Mouse (Mus musculus) G1E (cell line): ENCODE results near the gene Reck.

Source experiments
- CTCF ChIP-seq: IDR thresholded peaks from 2 replicates; pipeline ENCODE4 v1.5.1; 2012; ENCODE audit warnings: low read depth, low read length, inconsistent platforms, mixed read lengths
- GATA1 ChIP-seq: IDR thresholded peaks from 2 replicates; pipeline ENCODE4 v1.6.1; 2012; ENCODE audit warnings: borderline replicate concordance, low read length, inconsistent platforms, mixed read lengths
- GATA2 ChIP-seq: IDR thresholded peaks from 2 replicates; pipeline ENCODE4 v1.6.1; 2012; ENCODE audit warnings: low read depth, low read length, inconsistent platforms, borderline replicate concordance

- TF ChIP-seq CTCF, result no peak
- TF ChIP-seq GATA2, result no peak
- TF ChIP-seq GATA1, result no peak
These were observed 829 bp upstream of the Reck start for GRCm38 (mm10) chr4:43874501-43874900.
